Mouse (Mus musculus) intestine, embryonic 14.5 days (tissue): ENCODE data around the gene Il6ra. TPM values are rescaled to one million over a fixed set of nuclear protein-coding genes. Genes with fewer than 3 reads are reported as not detected.
A peak's percentile ranks its signal among the peaks of the same experiment; 100 is the strongest.
"Not testable (repeated sequence)": the region's sequence is repeated elsewhere in the genome, so short reads cannot be mapped to it uniquely, and the experiment has no call there.

Source experiments
- ATAC-seq: fragments of 200-750 bp; cut with Nextera tagmentation; replicated peaks from 2 replicates; pipeline ENCODE4 v1.8.0; 2017; ENCODE audit warnings: low read depth, moderate number of reproducible peaks, moderate TSS enrichment, moderate library complexity; ENCODE audit not compliant: low FRiP score, low TSS enrichment
- DNase-seq: peaks from one replicate; pipeline ENCODE4 v3.0.0-alpha.2; 2018; ENCODE audit warnings: low spot score
- H3K27ac ChIP-seq: fragments of 300-500 bp; sonication (generic); 2 replicates; pipeline ENCODE4 v1.5.1; 2014; ENCODE audit warnings: low read depth, mild to moderate bottlenecking, control low read depth
- H3K27me3 ChIP-seq: fragments of 300-500 bp; sonication (generic); replicated peaks from 2 replicates; pipeline ENCODE4 v1.6.1; 2014; ENCODE audit warnings: low read length, control low read depth; ENCODE audit not compliant: control insufficient read depth, insufficient read depth
- H3K36me3 ChIP-seq: fragments of 300-500 bp; sonication (generic); 2 replicates; pipeline ENCODE4 v1.6.1; 2014; ENCODE audit warnings: low read length, control low read depth; ENCODE audit not compliant: control insufficient read depth, insufficient read depth
- H3K4me1 ChIP-seq: fragments of 300-500 bp; sonication (generic); replicated peaks from 2 replicates; pipeline ENCODE4 v1.6.1; 2014; ENCODE audit warnings: low read length, control low read depth, mixed read lengths; ENCODE audit not compliant: control insufficient read depth, insufficient read depth
- H3K4me2 ChIP-seq: fragments of 300-500 bp; sonication (generic); 2 replicates; pipeline ENCODE4 v1.6.1; 2014; ENCODE audit warnings: low read length
- H3K4me3 ChIP-seq: fragments of 300-500 bp; sonication (generic); 2 replicates; pipeline ENCODE4 v1.5.1; 2014; ENCODE audit warnings: low read depth, low read length, control low read depth, mixed read lengths
- H3K9ac ChIP-seq: fragments of 300-500 bp; sonication (generic); 2 replicates; pipeline ENCODE4 v1.6.1; 2014; ENCODE audit warnings: mild to moderate bottlenecking, low read length
- H3K9me3 ChIP-seq: fragments of 300-500 bp; sonication (generic); 2 replicates; pipeline ENCODE4 v1.6.1; 2016; ENCODE audit warnings: low read length, control low read depth; ENCODE audit not compliant: control insufficient read depth
- WGBS: fragments of 180-500 bp; shearing (Covaris S2); extraction: QIAGEN DNeasy Blood & Tissue Kit; methylation state at CpG from one replicate; pipeline ENCODE4 v1.1.7; 2014; 5-methylcytosine and 5-hydroxymethylcytosine counted together
- polyA plus RNA-seq: library from polyadenylated mRNA; unstranded; fragments of >200 nt; fragmentation: Nextera tagmentation; extraction: Ambion mirVana; gene quantifications from 2 replicates; pipeline ENCODE4 v1.2.1, GENCODE M21; 2014

Gene Il6ra
- polyA plus RNA-seq, 1 experiment from 2014 or later: 1.6 TPM

DNA sequence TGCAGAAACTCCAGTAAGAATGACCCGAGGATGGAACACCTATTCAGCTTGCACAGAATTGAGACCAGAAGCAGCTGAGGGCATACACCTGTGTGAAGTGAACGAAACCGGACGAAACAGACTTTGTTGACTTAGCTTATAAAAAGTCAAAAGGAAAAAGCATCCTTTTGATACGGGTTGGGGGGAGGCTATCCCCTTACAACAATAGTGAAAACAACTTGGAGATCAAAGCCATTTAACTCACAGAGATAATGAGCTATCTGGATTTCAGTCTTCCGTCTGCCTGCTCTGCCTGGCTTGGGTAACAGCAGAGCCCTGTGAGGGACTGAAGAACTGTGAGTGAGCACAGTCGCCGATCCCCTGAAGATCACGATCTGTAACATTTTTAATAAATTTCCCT, 44.0 kb downstream of the Il6ra start:
- Histone ChIP-seq H3K4me2 (no peak overlapping the region), H3K9ac (no peak overlapping the region), H3K27me3 (no peaks in the 10 kb centered on the region), H3K36me3 (no peaks in the 10 kb centered on the region), H3K4me1 (peaks cover 41% of the 10 kb centered on the region), H3K9me3 (no peaks in the 10 kb centered on the region), H3K4me3 (no peak overlapping the region), H3K27ac (peak overlapping the region; percentile 84; the same call in 1 of the 2 replicates)
- ATAC-seq (no peak), DNase-seq (no peak)
- WGBS: 64% methylated on average over 9 of the region's 9 CpGs

DNA sequence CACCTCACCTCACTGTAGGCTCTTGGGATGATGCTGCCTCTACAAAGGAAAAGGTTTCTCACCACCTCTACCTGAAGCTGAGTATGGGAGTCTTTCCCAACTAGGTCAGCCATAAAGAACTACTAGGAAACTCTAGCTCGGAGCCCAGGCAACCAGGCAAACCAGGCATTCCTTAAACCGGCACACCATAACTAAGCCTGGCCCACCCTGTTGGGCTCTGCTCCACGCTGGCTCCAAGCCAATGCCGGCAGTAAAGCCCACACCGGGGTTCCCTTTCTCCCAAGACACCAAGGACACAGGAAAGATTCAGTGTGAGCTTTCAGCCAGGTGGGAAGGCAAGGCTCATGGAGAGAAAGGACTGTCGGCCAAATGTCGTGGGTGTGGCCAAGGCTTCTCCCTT, 44.6 kb downstream of the Il6ra start:
- Histone ChIP-seq H3K4me1 (peaks cover 41% of the 10 kb centered on the region), H3K27me3 (no peaks in the 10 kb centered on the region), H3K36me3 (no peaks in the 10 kb centered on the region), H3K9ac (no peak overlapping the region), H3K27ac (no peak overlapping the region; the same call in 1 of the 2 replicates), H3K4me3 (no peak overlapping the region), H3K9me3 (no peaks in the 10 kb centered on the region), H3K4me2 (0 out of 2 replicates have a peak overlapping the region, but pooled peaks have one; percentile 13)
- ATAC-seq: no peak
- WGBS: 11% methylated on average over 7 of the region's 7 CpGs
- peak; percentile 70 for DNase-seq

DNA sequence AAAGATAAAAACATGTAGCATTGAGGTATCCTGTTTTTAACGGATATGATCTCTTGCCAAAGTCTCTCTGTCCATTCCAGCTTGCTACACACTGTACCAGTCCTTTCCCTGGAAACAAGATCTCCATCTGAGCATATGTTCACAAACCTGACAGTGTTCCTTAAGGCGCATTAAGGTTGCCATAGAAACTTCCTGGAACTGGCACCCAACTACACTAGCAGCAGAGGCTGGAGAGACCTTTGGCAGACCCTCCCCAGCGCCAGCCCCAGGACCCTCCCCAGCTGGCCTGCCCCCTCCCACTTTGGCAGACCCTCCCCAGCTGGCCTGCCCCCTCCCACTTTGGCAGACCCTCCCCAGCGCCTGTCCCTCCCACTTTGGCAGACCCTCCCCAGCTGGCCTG, 45.3 kb downstream of the Il6ra start:
- Histone ChIP-seq H3K4me1 (peaks cover 41% of the 10 kb centered on the region), H3K36me3 (no peaks in the 10 kb centered on the region), H3K9me3 (no peaks in the 10 kb centered on the region), H3K4me3 (no peak overlapping the region), H3K27me3 (no peaks in the 10 kb centered on the region), H3K4me2 (no peak overlapping the region), H3K27ac (0 out of 2 replicates have a peak overlapping the region, but pooled peaks have one; percentile 27), H3K9ac (no peak overlapping the region)
- WGBS: 45% methylated on average over 3 of the region's 4 CpGs
- ATAC-seq (no peak), DNase-seq (no peak)

DNA sequence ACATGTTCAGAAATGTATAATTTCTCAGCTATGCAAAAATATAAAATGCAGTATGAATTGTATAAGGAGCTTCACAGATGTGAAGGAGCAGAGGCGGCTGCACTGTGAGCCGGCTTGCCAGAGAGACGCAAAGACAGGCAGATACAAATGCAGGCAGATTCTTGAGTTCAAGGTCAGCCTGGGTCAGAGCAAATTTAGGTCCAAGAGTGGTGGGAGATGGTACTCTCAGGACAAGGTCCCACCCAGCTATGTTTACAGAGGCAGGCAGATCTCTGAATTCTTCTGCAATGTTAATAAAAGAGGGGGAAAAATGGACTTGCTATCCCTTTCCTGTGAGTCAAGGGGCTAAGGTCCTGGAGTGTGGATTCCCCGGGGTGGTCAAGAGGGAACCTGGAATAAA, 47.2 kb downstream of the Il6ra start:
- no peak for ATAC-seq

DNA sequence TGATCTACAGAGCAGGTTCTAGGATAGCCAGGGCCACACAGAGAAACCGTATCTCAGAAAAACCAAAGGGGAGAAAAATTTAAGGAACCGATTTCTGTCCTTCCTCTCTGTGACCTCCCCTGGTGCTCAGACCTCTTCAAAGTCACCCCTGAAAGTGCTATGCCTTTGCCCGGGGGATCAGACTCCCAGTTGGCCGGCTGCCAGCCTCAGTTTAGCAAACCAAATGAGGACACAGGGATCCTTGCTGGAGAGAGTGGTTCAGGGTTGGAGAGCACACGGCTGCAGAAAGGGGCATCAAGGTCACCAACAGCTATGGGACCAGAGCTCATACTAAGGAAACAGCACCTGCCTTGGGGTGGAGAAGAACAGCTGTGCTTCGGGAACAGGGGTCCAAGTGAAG, 48.0 kb downstream of the Il6ra start:
- H3K27ac ChIP-seq: no peak overlapping the region
- H3K27me3 ChIP-seq: no peaks in the 10 kb centered on the region
- ATAC-seq (no peak), DNase-seq (no peak)
- H3K4me1 ChIP-seq: peaks cover 28% of the 10 kb centered on the region
- H3K36me3 ChIP-seq: no peaks in the 10 kb centered on the region
- H3K4me2 ChIP-seq: no peak overlapping the region
- H3K9me3 ChIP-seq: no peaks in the 10 kb centered on the region
- WGBS: 69% methylated on average over 6 of the region's 6 CpGs
- H3K9ac ChIP-seq: no peak overlapping the region
- H3K4me3 ChIP-seq: no peak overlapping the region

More for the DNA sequence above, 47.2 kb downstream of the Il6ra start:
- Histone ChIP-seq H3K9me3 (no peaks in the 10 kb centered on the region), H3K4me3 (no peak overlapping the region), H3K4me1 (peaks cover 35% of the 10 kb centered on the region), H3K27ac (no peak overlapping the region), H3K36me3 (no peaks in the 10 kb centered on the region), H3K27me3 (no peaks in the 10 kb centered on the region), H3K9ac (no peak overlapping the region), H3K4me2 (no peak overlapping the region)
- DNase-seq: no peak
- 67% methylated on average over 4 of the region's 4 CpGs for WGBS

DNA sequence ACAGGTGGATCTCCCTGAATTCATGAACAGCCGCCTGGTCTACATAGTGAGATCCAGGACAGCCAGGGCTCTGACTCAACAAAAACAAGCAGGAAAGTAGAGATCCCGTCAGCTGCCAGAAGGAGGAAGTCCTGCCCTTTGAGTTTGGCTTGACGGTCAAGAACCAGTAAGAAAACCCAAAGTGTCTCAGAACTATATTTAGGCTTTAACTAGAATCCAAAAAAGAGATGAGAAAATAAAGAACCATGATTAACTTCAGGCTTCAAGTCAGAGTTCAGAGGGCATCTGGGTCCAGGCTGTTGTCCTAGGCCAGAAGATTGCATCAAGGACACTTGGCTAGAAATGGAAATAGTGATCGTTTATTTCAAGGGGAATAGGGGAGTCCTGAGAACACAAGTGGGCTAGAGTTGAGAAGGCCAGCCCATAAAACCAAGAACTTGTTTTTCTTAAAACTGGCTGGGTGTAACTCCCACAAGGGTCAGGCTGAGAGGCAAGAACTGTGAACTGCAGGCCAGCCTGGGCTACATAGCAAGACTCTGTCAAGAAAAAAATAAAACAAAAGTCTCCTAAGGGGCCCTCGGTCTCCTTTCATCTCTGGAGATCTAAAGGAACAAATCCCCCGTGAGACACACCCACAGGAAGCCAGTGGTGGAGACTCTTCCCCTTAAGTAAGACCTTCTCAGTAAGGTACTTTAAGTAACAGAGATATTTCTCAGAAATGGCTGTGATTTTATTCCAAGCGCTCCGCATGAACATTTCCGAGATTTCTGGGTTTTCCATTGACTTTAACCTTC, 49.1 kb downstream of the Il6ra start:
- H3K4me1 ChIP-seq: peaks cover 21% of the 10 kb centered on the region
- H3K27ac ChIP-seq: no peak overlapping the region
- no peak overlapping the region for H3K4me2 ChIP-seq
- H3K27me3 ChIP-seq: no peaks in the 10 kb centered on the region
- H3K9me3 ChIP-seq: no peaks in the 10 kb centered on the region
- 78% methylated on average over 9 of the region's 9 CpGs for WGBS
- H3K4me3 ChIP-seq: no peak overlapping the region
- no peak for ATAC-seq
- H3K9ac ChIP-seq: no peak overlapping the region
- H3K36me3 ChIP-seq: no peaks in the 10 kb centered on the region
- no peak for DNase-seq

DNA sequence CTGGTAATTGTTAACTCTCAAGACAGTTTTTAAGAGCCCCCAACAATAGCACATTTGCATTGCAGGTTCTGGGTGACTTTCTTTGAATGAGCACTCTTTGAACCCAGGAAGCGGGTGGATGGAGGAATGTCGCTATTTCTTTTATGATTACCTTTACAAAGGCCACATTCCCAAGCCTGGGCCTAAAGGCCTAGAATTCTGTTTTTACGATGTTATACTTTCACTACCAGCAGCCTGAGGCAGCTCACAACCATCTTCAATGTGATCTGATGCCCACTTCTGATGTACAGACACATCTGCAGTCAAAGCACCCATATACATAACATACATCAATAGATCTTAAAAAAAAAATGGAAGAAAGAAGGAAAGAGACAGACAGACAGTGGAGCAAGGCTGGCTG, 49.7 kb downstream of the Il6ra start:
- H3K36me3 ChIP-seq, DNase-seq, H3K4me2 ChIP-seq, H3K9me3 ChIP-seq, H3K4me3 ChIP-seq, H3K27ac ChIP-seq, H3K9ac ChIP-seq, ATAC-seq, H3K27me3 ChIP-seq: not testable (repeated sequence)
- H3K4me1 ChIP-seq: peaks cover 15% of the 10 kb centered on the region
- 84% methylated on average over 3 of the region's 3 CpGs for WGBS

DNA sequence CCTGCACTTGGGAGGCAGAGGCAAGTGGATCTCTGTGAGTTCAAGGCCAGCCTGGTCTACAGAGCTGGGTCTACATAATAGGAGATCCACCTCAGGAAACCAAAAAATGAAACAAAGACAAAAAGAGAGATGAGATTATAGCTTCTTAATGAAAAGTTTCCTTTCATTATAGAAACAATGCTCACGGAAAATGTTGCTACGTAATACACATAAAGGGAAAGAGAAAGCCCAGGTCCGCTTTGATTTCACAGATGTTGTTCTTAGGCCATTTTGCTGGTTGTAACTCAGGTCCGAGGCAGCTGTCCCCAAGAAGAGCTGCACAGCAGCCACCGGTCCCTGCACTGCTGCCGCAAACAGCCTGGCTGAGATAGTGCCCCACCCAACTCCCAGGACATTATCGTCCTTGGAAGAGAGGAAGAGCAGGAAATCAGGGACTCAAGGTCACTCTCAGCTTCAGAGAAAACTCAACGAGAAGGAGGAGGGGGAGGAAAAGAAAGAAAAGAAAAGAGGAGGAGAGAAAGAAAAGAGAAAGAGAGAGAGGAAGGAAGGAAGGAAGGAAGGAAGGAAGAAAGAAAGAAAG, 50.7 kb downstream of the Il6ra start:
- peaks cover 14% of the 10 kb centered on the region; the same call in 1 of the 2 replicates for H3K4me1 ChIP-seq
- H3K27me3 ChIP-seq: no peaks in the 10 kb centered on the region
- H3K4me3 ChIP-seq: no peak overlapping the region
- no peak for ATAC-seq
- H3K9ac ChIP-seq: no peak overlapping the region
- DNase-seq: no peak
- H3K27ac ChIP-seq: no peak overlapping the region
- peaks cover 3% of the 10 kb centered on the region; the same call in 1 of the 2 replicates for H3K9me3 ChIP-seq
- no peaks in the 10 kb centered on the region for H3K36me3 ChIP-seq
- no peak overlapping the region for H3K4me2 ChIP-seq
- WGBS: 70% methylated on average over 8 of the region's 8 CpGs
